Mouse (Mus musculus) heart, postnatal 36 days (tissue): Measurements from ENCODE around the gene Rae1. TPM values are rescaled to one million over a fixed set of nuclear protein-coding genes. Genes with fewer than 3 reads are reported as not detected.

Experiments used
- DNase-seq, 2 experiments: peaks; one replicate each; pipeline ENCODE4 v3.0.0; 2021 to 2022
- intact Hi-C: fragments of 180-260 bp; cut with DNase I; formaldehyde crosslinking; loops from one replicate; pipeline ENCODE4 v1.15.1; 2025
- total RNA-seq, 2 experiments: library from RNA; stranded (reverse); gene quantifications; 2 replicates each; pipeline ENCODE4 v1.2.3; 2021

Rae1 gene
- 10 to 100 TPM; 24.0 to 24.7 TPM for total RNA-seq

- DNase-seq, result peak; percentile 99
- intact Hi-C loops, result loop anchor here (1.0 to 10.0 kb wide), 5 partner anchors 19 to 1335 kb away; no protein-coding TSS in a partner anchor
These were observed at the start of gene Rae1 for GRCm38 (mm10) chr2:172999630-173000284. Gene Rae1, plus strand, starts transcription at chr2:173000117.

- DNase-seq, result no peak
- intact Hi-C loops, result no loop called here
These were observed 49.7 kb upstream of the Rae1 start for GRCm38 (mm10) chr2:172950119-172950676.

GRCm38 (mm10) chr2:172950722-172951121, 49.2 kb upstream of the Rae1 start:
- intact Hi-C loops, result no loop called here
- DNase-seq, result no peak

- intact Hi-C loops, result no loop called here
- DNase-seq, result no peak
These were observed 47.9 kb upstream of the Rae1 start for GRCm38 (mm10) chr2:172951976-172952375.

GRCm38 (mm10) chr2:172958579-172958978, 41.3 kb upstream of the Rae1 start:
- DNase-seq, result no peak
- intact Hi-C loops, result no loop called here

DNA sequence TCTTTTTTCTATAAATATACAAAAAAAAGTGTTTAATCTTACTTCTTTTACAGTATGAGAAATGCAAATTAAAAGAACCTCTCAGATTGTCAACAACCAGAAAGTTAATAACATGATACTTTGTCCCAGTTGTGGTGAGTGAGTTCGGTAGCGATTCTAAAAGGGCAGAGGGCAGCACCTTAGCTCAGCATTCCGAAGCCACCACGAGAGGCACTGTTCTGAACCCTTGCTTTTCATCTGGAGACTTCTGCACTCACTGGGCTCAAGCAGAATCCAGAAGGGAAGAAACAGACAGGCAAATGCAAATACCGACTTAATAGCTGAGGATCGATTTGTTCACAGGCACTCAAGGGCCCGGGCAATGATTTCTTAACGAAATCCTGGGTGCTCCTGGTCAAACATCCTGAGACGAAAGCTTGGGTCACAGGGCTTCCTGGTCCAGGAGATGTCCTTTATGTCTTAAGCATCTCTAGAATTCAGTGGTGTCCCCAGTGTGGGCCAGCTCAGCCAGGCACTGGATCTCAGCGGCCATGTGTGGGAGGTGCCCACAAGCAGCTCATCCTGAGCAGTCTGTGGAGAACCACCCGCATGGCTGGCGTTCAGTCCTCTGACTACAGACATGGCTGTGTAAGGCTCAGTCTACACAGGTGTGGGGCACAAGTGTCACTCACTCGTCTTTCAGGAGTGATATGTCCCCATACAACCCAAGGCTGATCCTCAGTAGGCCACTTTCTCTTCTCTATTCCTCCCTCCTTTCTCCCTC, 40.7 kb upstream of the Rae1 start:
- intact Hi-C loops, result no loop called here
- DNase-seq, result no peak

DNA sequence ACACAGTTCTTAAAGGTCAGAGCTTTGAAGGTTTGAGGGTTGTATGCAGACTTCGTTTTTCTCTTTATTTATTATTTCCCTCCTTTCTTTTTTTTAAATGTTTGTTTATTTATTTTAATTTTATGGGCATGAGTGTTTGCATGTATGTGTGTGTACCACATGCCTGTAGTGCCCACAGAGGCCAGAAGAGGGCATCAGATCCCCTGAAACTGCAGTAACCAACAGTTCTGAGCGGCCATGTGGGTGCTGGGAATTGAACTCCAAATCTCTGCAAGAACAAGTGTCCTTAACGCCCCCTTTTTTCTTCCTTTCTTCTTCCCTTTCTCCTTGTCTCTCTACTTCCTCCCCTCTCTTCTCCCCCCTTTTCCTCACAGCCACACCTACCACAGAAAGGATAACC, 39.6 kb upstream of the Rae1 start:
- intact Hi-C loops, result no loop called here
- no peak for DNase-seq

DNA sequence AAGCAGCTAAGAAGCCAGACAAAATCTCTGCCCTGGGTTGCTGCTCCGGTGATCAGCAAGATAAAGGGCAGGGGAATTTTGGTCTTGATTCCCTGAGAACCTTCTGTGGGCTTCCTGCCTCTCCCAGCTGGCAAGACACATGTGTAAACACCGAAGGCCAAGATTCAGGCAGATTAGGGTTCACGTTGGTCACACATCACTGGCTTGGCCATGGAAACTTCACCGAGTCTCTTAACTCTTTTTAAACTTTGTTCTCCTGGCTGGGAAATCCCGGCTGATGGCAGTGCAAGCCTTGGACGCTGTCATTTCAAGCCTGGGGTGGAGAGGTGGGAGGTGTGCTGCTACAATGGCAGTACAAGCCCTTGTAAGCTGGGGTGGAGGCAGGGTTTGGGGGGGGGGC, 38.7 kb upstream of the Rae1 start:
- no peak for DNase-seq
- intact Hi-C loops, result no loop called here

GRCm38 (mm10) chr2:172965249-172965648, 34.7 kb upstream of the Rae1 start:
- no peak for DNase-seq
- intact Hi-C loops, result no loop called here

GRCm38 (mm10) chr2:172966480-172966879, 33.4 kb upstream of the Rae1 start:
- DNase-seq, result no peak
- intact Hi-C loops, result no loop called here

DNA sequence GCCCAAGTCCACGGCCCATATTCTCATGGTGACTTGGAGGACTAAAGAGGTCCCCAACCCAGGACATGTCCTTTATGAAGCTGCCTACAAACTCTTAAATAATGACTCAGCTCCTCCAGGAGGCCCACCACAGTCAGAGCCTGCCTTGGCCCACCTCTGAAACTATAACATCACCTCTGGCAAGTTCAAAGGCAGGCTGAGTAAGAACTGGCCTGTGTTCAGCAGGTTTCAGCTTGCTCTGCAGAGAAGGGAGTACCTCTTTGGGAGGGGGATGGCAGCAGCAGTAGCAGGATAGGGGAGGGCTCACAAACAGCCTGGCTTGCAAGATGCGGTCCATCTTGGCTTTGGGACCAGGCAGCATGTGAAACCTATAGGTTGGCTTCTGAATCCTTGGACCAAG, 28.1 kb upstream of the Rae1 start:
- intact Hi-C loops, result no loop called here
- no peak for DNase-seq

GRCm38 (mm10) chr2:172973806-172974565, 25.9 kb upstream of the Rae1 start:
- intact Hi-C loops, result no loop called here
- no peak for DNase-seq

- no peak for DNase-seq
- intact Hi-C loops, result no loop called here
These were observed 25.2 kb upstream of the Rae1 start for GRCm38 (mm10) chr2:172974701-172975100.

- DNase-seq, result peak in 1 of 2 experiments; percentile 10
- intact Hi-C loops, result no loop called here
These were observed 24.8 kb upstream of the Rae1 start for GRCm38 (mm10) chr2:172975159-172975558.

DNA sequence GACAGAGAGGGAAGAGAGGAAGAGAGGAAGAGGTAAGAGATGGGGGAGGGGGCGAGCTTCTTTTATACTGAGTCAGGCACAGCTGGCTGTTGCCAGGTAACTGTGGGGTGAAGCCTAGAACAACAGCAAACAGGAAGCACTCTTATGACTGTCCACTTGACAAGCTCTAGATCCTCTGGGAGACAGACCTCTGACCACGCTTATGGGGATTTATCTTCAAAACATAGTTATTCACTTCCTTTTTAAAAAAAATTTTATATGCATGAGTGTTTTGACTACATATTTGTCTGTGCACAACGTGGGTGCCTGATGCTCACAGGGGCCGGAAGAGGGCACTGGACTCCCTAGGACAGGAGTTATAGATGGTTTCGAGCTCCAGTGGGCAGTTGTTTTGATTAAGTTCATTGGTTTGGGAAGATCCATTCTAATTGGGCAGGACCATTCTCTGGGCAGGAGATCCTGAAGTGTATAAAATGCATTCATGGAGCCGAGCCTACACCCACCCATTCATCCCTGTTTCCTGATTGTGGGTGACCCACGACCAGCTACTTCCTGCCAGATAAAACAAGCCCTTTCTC, 23.2 kb upstream of the Rae1 start:
- no peak for DNase-seq
- intact Hi-C loops, result no loop called here

DNA sequence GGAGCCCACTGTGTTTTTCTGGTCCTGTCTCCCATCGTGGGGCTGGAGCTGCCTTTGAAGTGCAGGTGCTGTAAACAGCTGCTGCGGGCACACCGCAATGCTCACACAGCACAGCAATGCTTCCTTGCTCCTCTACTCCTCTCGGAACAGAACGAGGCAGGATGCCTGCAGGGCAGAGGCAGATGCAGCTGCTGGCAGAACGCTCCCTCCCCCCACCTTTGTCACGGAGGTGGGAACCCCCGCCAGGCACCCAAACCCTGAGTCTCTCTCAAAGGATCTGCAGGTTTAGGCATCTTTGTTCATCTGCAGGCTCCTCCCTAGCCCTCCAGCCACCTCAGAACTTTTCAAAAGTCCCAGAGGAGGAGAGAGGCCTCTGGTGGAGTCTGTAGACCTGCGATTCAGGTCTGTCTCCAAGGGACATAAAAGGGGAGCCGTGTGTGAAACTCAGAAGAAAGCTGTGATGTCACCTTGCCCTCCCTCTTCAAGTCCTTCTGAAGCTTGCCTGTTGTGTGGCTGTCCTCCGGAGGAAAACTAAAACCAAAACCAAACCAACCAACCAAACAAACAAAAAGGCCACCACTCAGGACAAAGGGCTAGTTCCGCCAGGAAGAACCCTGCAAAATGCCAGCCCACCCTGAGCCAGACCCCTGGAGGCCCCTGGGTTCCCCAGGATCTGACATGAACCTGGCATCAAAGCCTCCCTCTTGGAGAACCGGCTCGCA, 22.3 kb upstream of the Rae1 start, which contains the start of gene Spo11:
Spo11 (plus strand) TSS at position 292 of the 722 bp plus-strand sequence.
- intact Hi-C loops, result no loop called here

GRCm38 (mm10) chr2:172978131-172978633, 21.7 kb upstream of the Rae1 start:
- intact Hi-C loops, result no loop called here
- DNase-seq, result no peak

More for the DNA sequence above, 22.3 kb upstream of the Rae1 start, which contains the start of gene Spo11:
- DNase-seq, result no peak

DNA sequence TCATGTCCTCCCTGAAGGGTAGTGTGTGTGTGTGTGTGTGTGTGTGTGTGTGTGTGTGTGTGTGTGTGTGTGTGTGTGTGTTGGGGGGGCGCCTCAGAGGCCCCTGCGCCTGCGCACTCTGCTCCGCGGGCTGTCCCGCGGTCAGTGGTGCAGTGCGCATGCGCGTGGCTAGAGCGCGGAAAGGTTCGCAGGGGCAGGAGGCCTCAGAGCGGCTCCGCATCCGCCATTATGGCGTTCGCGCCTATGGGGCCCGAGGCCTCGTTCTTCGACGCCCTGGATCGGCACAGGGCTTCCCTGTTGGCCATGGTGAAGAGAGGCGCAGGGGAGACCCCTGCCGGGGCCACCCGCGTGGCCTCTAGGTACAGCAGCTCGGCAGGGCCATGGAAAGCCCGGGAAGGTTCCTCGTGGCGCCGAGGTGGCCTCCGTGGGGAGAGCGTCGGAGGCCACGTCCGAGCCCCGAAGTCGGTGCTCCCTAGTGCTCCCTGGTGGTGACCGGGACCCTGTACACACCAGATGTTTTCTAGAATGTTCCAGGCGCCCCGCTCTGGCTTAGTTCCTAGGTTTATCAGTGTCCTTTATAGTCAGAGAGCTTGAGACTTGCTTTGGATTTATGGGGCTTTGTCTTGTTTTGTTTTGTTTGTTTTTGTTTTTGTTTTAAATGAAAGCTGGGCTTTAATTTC, 20.1 kb upstream of the Rae1 start:
- intact Hi-C loops, result no loop called here
- DNase-seq, result no peak
